Mouse (Mus musculus): ENCODE data around the gene Klk1b16. TPM values are rescaled to one million over a fixed set of nuclear protein-coding genes. Genes with fewer than 3 reads are reported as not detected.
"Not testable (repeated sequence)": the region's sequence is repeated elsewhere in the genome, so short reads cannot be mapped to it uniquely, and the experiment has no call there.

The Klk1b16 gene
- not detected in 2 replicates for polyA plus RNA-seq (2014; fragmentation: Nextera tagmentation; extraction: Ambion mirVana)

GRCm38 (mm10) chr7:44136467-44136866 lies at the start of gene Klk1b16:
Gene Klk1b16 (plus strand): TSS chr7:44136767.
- no peak within 1 kb of the TSS for H3K9ac ChIP-seq (ENCODE audit: low read length)
- H3K27ac ChIP-seq (ENCODE audit: low read depth, low read length): no peak within 1 kb of the TSS
- H3K9me3 ChIP-seq (ENCODE audit: control insufficient read depth, low read length): no peaks in the 10 kb centered on the region
- H3K36me3 ChIP-seq (ENCODE audit: control insufficient read depth, insufficient read depth, low read length): no peaks in the 10 kb centered on the region
- no peak for DNase-seq (ENCODE audit: low spot score)
- H3K4me2 ChIP-seq (ENCODE audit: low read depth): no peak within 1 kb of the TSS
- H3K4me3 ChIP-seq (ENCODE audit: low read depth, low read length): no peak within 1 kb of the TSS
- no peaks in the 10 kb centered on the region for H3K4me1 ChIP-seq (ENCODE audit: control insufficient read depth, insufficient read depth, low read length)
- 95% methylated on average over 3 of the region's 3 CpGs for WGBS
- ATAC-seq (ENCODE audit: insufficient read depth, low FRiP score, low TSS enrichment): no peak
- no peaks in the 10 kb centered on the region for H3K27me3 ChIP-seq (ENCODE audit: control insufficient read depth, insufficient read depth, low read length)

DNA sequence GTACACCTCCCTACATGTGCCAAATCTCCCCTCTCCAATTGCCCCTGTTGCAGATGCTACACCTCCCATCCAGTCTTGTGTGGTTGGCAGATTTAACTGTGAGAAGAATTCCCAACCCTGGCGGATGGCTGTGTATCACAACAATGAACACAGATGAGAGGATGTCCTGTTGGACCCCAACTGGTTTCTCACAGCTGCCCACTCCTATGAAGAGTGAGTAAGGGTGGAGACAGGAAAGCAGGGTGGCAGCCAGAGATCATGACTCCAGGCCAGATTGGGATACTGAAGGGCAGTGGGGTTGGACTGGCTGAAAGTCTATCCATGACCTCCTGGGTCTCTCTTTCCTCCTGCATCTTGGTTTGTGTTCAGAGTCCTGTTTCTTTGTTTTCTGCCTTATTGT lies 40.5 kb upstream of the Klk1b16 start:
- WGBS: 89% methylated on average over 1 of the region's 1 CpGs
- Histone ChIP-seq H3K4me2 (ENCODE audit: low read depth) (no peak overlapping the region), H3K4me3 (ENCODE audit: low read depth, low read length) (no peak overlapping the region), H3K27me3 (ENCODE audit: control insufficient read depth, insufficient read depth, low read length) (no peaks in the 10 kb centered on the region), H3K9ac (ENCODE audit: low read length) (no peak overlapping the region), H3K4me1 (ENCODE audit: control insufficient read depth, insufficient read depth, low read length) (no peaks in the 10 kb centered on the region), H3K36me3 (ENCODE audit: control insufficient read depth, insufficient read depth, low read length) (no peaks in the 10 kb centered on the region), H3K9me3 (ENCODE audit: control insufficient read depth, low read length) (no peaks in the 10 kb centered on the region), H3K27ac (ENCODE audit: low read depth, low read length) (no peak overlapping the region)
- DNase-seq (ENCODE audit: low spot score) (no peak), ATAC-seq (ENCODE audit: insufficient read depth, low FRiP score, low TSS enrichment) (no peak)

DNA sequence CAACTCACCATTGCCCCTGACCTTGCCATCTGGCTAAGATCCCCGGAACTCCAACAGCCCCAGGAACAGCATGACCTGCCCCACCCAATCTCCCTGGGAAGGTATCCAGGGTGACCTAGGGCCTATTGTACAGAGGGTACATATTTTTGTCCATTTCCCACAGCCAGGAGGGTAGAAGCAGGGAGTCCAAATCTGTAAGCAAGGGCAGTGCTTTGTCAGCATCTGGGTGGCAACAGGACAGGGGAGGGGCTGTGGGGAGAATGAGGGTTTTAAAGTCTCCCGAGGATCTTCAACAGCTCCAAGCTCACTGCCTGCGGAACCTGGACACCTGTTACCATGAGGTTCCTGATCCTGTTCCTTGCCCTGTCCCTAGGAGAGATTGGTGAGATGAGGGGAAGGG lies 34.5 kb upstream of the Klk1b16 start, which contains the start of gene Klk1b21:
Gene Klk1b21, plus strand, starts transcription at position 301 of the 400 bp plus-strand sequence.
- not testable (repeated sequence) for H3K4me2 ChIP-seq (ENCODE audit: low read depth); H3K27ac ChIP-seq (ENCODE audit: low read depth, low read length); H3K4me3 ChIP-seq (ENCODE audit: low read depth, low read length); H3K9ac ChIP-seq (ENCODE audit: low read length); H3K9me3 ChIP-seq (ENCODE audit: control insufficient read depth, low read length); H3K4me1 ChIP-seq (ENCODE audit: control insufficient read depth, insufficient read depth, low read length); ATAC-seq (ENCODE audit: insufficient read depth, low FRiP score, low TSS enrichment); DNase-seq (ENCODE audit: low spot score); H3K36me3 ChIP-seq (ENCODE audit: control insufficient read depth, insufficient read depth, low read length); H3K27me3 ChIP-seq (ENCODE audit: control insufficient read depth, insufficient read depth, low read length)
- 90% methylated on average over 3 of the region's 3 CpGs for WGBS

- ATAC-seq (ENCODE audit: insufficient read depth, low FRiP score, low TSS enrichment) (no peak), DNase-seq (ENCODE audit: low spot score) (no peak)
- Histone ChIP-seq H3K4me1 (ENCODE audit: control insufficient read depth, insufficient read depth, low read length) (no peaks in the 10 kb centered on the region), H3K27ac (ENCODE audit: low read depth, low read length) (no peak within 1 kb of the TSS), H3K9me3 (ENCODE audit: control insufficient read depth, low read length) (no peaks in the 10 kb centered on the region), H3K36me3 (ENCODE audit: control insufficient read depth, insufficient read depth, low read length) (no peaks in the 10 kb centered on the region), H3K27me3 (ENCODE audit: control insufficient read depth, insufficient read depth, low read length) (no peaks in the 10 kb centered on the region), H3K4me3 (ENCODE audit: low read depth, low read length) (no peak within 1 kb of the TSS), H3K9ac (ENCODE audit: low read length) (no peak within 1 kb of the TSS), H3K4me2 (ENCODE audit: low read depth) (no peak within 1 kb of the TSS)
- 74% methylated on average over 4 of the region's 4 CpGs for WGBS
Measured at GRCm38 (mm10) chr7:44112373-44112772, 24.2 kb upstream of the Klk1b16 start, which contains the start of gene Klk1b22. Gene Klk1b22 (plus strand): TSS chr7:44112673.

GRCm38 (mm10) chr7:44123445-44123844 lies 13.1 kb upstream of the Klk1b16 start:
- no peaks in the 10 kb centered on the region for H3K36me3 ChIP-seq (ENCODE audit: control insufficient read depth, insufficient read depth, low read length)
- no peak overlapping the region for H3K4me2 ChIP-seq (ENCODE audit: low read depth)
- H3K27ac ChIP-seq (ENCODE audit: low read depth, low read length): no peak overlapping the region
- ATAC-seq (ENCODE audit: insufficient read depth, low FRiP score, low TSS enrichment) (no peak), DNase-seq (ENCODE audit: low spot score) (no peak)
- H3K4me3 ChIP-seq (ENCODE audit: low read depth, low read length): no peak overlapping the region
- H3K27me3 ChIP-seq (ENCODE audit: control insufficient read depth, insufficient read depth, low read length): no peaks in the 10 kb centered on the region
- H3K9ac ChIP-seq (ENCODE audit: low read length): no peak overlapping the region
- no peaks in the 10 kb centered on the region for H3K9me3 ChIP-seq (ENCODE audit: control insufficient read depth, low read length)
- 93% methylated on average over 6 of the region's 6 CpGs for WGBS
- no peaks in the 10 kb centered on the region for H3K4me1 ChIP-seq (ENCODE audit: control insufficient read depth, insufficient read depth, low read length)

DNA sequence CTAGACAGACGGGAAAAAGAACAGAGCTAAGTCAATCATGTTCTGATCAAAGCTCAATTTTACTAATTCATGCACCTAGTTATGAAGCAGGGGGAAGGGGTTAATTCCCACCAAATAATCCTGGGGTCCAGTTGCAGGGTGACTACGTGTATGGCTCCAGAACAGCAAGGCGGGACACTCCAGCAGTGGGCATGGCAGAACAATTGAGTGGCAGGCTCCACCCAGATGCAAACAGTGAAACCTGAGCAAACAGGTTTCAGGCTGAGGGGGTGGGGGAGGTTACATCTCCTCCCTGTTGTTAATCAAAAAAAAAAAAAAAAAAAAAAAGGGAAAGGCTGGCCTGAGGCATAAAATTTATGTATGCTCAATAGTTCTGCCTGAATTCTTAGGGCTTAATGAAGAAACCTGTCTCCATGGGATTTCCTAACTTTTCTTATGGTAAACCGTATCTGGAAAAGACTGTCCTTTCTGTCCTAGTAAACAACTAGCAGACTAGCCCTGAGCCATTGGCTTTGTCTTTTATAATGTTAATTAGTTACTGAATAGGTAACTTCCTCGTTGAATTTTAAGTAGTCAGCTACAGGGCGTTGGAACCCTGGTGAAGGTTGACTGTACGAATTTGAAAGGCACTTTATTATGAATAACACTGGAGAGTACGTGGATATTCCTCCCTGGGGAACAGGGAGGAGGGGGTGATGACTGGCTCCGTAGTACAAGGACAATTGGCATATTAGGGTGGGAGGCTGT lies 42.9 kb downstream of the Klk1b16 start:
- no peak overlapping the region for H3K4me2 ChIP-seq (ENCODE audit: low read depth)
- H3K27ac ChIP-seq (ENCODE audit: low read depth, low read length): no peak overlapping the region
- no peaks in the 10 kb centered on the region for H3K9me3 ChIP-seq (ENCODE audit: control insufficient read depth, low read length)
- no peaks in the 10 kb centered on the region for H3K27me3 ChIP-seq (ENCODE audit: control insufficient read depth, insufficient read depth, low read length)
- WGBS: 64% methylated on average over 9 of the region's 9 CpGs
- no peak for DNase-seq (ENCODE audit: low spot score)
- H3K4me3 ChIP-seq (ENCODE audit: low read depth, low read length): no peak overlapping the region
- H3K9ac ChIP-seq (ENCODE audit: low read length): no peak overlapping the region
- no peaks in the 10 kb centered on the region for H3K36me3 ChIP-seq (ENCODE audit: control insufficient read depth, insufficient read depth, low read length)
- ATAC-seq (ENCODE audit: insufficient read depth, low FRiP score, low TSS enrichment): no peak
- H3K4me1 ChIP-seq (ENCODE audit: control insufficient read depth, insufficient read depth, low read length): no peaks in the 10 kb centered on the region

- not testable (repeated sequence) for H3K27ac ChIP-seq (ENCODE audit: low read depth, low read length); H3K27me3 ChIP-seq (ENCODE audit: control insufficient read depth, insufficient read depth, low read length); ATAC-seq (ENCODE audit: insufficient read depth, low FRiP score, low TSS enrichment); H3K36me3 ChIP-seq (ENCODE audit: control insufficient read depth, insufficient read depth, low read length); H3K9me3 ChIP-seq (ENCODE audit: control insufficient read depth, low read length); H3K4me1 ChIP-seq (ENCODE audit: control insufficient read depth, insufficient read depth, low read length); H3K9ac ChIP-seq (ENCODE audit: low read length); H3K4me2 ChIP-seq (ENCODE audit: low read depth); DNase-seq (ENCODE audit: low spot score); H3K4me3 ChIP-seq (ENCODE audit: low read depth, low read length)
- WGBS: 74% methylated on average over 8 of the region's 8 CpGs
Measured at GRCm38 (mm10) chr7:44186516-44186915, 49.9 kb downstream of the Klk1b16 start.

DNA sequence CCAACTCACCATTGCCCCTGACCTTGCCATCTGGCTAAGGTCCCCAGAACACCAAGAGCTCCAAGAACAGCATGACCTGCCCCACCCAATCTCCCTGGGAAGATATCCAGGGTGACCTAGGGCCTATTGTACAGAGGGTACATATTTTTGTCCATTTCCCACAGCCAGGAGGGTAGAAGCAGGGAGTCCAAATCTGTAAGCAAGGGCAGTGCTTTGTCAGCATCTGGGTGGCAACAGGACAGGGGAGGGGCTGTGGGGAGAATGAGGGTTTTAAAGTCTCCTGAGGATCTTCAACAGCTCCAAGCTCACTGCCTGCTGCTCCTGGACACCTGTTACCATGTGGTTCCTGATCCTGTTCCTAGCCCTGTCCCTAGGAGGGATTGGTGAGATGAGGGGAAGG lies 51.4 kb downstream of the Klk1b16 start, which contains the start of gene Klk1b24:
Gene Klk1b24, plus strand, starts transcription at position 301 of the 400 bp plus-strand sequence.
- not testable (repeated sequence) for H3K9me3 ChIP-seq (ENCODE audit: control insufficient read depth, low read length); H3K4me2 ChIP-seq (ENCODE audit: low read depth); DNase-seq (ENCODE audit: low spot score); H3K27ac ChIP-seq (ENCODE audit: low read depth, low read length); H3K27me3 ChIP-seq (ENCODE audit: control insufficient read depth, insufficient read depth, low read length); H3K4me1 ChIP-seq (ENCODE audit: control insufficient read depth, insufficient read depth, low read length); H3K4me3 ChIP-seq (ENCODE audit: low read depth, low read length); ATAC-seq (ENCODE audit: insufficient read depth, low FRiP score, low TSS enrichment); H3K36me3 ChIP-seq (ENCODE audit: control insufficient read depth, insufficient read depth, low read length); H3K9ac ChIP-seq (ENCODE audit: low read length)

Measured in neural tube, embryonic 11.5 days (tissue).